Mouse (Mus musculus): ENCODE measurements at regions not wholly inside any gene's neighbourhood (a gene's known extent, or its start where the extent isn't known, plus 50 kb on each side); places are given as distances from the start of the nearest gene placed in this dataset.

DNA sequence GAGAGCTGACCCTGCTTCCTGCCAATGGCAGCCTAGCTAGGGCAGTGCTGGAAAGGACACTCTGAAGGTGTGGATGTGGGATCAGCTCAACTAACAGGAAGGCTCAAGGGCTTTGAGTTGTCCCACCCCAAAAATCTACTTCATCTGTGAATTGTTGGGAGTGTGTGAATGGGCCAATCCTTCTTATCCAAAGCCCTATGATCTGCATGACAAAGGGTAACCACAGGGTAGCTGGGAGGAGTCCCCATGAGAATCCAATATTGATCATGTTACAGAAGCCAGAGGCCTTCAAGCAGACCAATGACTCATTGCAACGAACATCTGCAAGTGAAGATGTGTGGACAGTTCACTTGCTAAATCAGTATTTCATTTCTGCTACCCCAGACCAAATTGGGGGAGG, 51.1 kb upstream of the Adra1b start:
- no peak for DNase-seq (ENCODE audit: extremely low read depth, low read depth)

DNA sequence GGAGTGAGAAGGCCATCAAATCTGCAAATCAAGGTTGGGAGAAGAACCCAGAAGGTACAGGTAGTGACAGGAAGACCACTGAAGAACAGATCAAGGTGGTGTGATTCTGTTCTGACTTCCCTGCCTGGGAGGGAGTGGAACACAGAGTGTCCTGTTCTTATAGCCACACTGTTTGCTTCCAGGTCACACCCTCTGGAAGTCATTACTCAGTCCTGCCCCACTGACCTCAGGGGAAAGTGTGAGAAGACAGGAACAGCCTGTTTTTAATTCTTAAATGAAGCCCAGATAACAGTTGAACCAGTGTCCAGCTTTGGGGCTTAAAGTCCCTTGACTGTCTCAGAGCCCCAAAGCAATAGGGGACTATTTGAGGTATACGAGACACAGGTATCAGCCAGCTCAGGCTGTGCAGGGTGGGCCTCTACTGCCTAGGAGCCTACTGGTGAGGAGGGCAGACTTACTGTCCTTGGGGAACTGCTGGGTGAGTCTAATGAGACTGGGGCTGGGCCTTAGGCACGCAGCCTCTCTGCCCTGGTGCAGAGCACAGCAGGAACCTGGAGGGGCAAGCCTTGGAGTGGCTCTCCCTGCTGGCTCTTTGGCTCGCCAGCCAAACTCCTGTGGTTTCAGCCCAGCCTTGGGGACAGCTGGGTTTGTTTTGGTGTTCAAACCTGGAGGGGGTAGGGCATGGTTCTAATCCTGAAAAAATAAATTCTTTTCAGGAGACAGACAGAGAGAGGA, 57.4 kb upstream of the Adra1b start:
- DNase-seq (ENCODE audit: extremely low read depth, low read depth), result no peak

- DNase-seq (ENCODE audit: extremely low read depth, low read depth), result no peak
Observed at GRCm38 (mm10) chr11:43958976-43959315, 57.9 kb upstream of the Adra1b start.

- no peak for DNase-seq (ENCODE audit: extremely low read depth, low read depth)
Observed at GRCm38 (mm10) chr11:43960348-43961105, 59.5 kb upstream of the Adra1b start.

- no peak for DNase-seq (ENCODE audit: extremely low read depth, low read depth)
Observed at GRCm38 (mm10) chr11:43961398-43962070, 60.5 kb upstream of the Adra1b start.

- DNase-seq (ENCODE audit: extremely low read depth, low read depth), result no peak
Observed at GRCm38 (mm10) chr11:43967764-43968163, 66.8 kb upstream of the Adra1b start.

- DNase-seq (ENCODE audit: extremely low read depth, low read depth), result no peak
Observed at GRCm38 (mm10) chr11:43971886-43972285, 70.9 kb upstream of the Adra1b start.

DNA sequence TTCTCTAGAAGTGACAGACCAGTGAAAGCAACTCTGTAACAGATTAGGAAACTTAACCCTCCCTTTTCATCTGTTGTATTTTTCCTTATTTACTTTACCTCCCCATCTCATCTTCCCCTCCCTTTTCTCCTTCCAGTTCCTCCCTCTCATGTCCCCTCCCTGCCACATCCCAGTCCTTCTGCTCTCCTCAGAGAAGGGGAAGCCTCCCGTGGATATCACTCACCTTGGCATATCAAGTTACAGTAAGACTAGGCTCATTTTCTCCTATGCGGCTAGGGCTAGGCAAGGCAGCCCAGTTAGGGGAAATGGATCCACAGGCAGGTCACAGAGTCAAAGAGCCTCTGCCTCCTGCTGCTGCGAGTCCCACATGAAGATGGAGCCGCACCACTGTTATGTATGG, 75.0 kb upstream of the Adra1b start:
- no peak for DNase-seq (ENCODE audit: extremely low read depth, low read depth)

DNA sequence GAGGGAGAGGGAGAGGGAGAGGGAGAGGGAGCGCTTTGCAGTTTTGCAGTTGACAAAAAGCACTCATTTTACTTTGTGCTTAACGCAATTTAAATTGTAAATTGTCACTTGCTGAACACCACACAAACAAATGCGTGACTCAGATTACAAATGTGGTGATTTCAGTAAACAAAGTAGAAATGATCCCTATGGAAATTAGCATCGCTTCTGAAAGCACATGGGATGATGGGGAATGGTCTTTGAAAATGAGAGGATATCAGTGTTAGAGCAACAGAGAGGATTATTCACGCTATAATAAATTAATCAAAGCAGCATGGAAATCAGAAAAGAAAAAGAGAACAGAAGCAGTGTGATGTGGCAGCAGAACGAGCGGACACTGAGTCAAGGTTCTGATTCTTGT, 78.4 kb upstream of the Adra1b start:
- DNase-seq (ENCODE audit: extremely low read depth, low read depth), result no peak

DNA sequence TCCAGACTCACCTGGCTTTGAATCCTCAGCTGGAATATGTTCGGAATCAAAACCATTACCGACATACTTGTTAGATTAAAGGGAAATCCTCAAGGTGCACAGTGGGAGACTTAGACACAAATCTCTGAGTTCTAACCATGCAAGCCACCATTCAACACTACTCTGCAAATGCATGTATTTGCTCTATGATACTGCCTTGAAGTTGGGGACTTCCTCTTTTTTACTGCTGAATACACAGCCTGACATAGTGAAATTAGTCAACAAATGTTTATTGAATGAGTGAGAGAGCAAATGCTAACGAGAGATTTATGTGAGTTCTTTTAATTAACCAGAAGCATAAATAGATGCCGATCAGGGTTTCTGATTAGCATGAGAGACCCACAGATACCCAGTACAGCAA, 79.4 kb upstream of the Adra1b start:
- DNase-seq (ENCODE audit: extremely low read depth, low read depth), result no peak

DNA sequence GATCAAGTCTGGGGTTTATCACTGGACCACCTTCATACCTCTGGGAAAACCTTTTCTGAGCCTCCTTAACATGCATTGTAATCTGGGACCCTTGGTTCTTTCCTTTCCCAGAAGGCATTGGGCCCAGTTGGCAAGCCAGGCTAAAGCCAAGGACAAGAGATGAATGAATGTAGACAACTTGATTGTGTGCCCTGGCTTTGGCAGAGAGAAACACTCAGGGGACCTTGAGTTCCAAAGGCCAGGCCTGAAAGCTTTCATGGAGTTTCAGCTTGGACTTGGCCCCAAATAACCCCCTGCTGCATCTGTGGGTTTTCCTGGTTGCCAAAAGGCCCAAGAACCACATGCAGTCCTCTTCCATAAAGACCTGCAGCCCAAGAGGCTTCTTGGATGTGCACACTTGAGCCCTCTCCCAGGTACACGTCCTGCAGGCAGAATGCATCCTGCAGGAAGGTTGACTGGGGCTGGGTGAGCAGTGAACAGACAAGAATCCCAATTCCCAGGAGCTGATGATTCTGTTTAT, 89.0 kb upstream of the Adra1b start:
- no peak for DNase-seq (ENCODE audit: extremely low read depth, low read depth)

- no peak for DNase-seq (ENCODE audit: extremely low read depth, low read depth)
Observed at GRCm38 (mm10) chr11:43992011-43992471, 91.0 kb upstream of the Adra1b start.

GRCm38 (mm10) chr11:43998046-43998725, 97.2 kb upstream of the Adra1b start:
- DNase-seq (ENCODE audit: extremely low read depth, low read depth), result no peak

GRCm38 (mm10) chr11:44000056-44000455, 99.0 kb upstream of the Adra1b start:
- DNase-seq (ENCODE audit: extremely low read depth, low read depth), result no peak

GRCm38 (mm10) chr11:44001843-44002589, 101.0 kb upstream of the Adra1b start:
- DNase-seq (ENCODE audit: extremely low read depth, low read depth), result no peak

DNA sequence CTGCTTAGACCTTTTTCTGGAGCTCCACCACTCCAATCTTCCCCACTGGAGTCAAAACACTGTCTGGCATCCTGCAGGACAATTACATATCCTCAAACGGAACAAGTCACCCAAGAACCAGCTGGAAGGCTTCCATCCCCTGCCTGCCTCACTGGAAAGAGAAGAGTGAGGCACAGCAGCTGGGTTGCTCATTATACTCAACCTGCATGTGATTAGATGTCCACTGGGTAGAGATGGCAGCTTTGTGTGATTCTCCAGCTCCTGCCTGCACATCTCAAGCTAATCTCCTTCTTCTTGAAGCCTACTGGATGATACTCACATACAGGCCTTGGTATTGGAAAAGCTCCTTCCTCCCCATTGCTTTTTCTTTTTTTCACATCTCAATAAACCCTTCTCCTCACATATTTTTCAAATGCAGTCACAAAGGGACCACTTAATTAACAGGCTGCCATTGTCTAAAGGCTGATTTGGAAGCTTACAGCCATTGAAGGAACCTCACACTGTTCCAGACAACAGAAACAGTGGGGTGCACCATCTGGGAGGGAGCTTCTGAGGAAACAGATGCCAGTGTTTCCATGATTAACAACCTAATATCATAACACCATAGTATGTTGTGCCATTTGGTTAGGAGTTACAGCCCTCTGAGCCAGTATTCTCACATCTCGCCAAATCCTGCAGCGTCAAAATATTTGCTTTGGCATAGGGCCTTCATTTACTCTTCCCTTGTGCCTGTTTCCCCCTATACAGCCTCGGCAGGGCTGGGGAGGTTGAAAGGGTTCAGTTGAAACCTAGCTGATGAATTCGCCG, 101.9 kb upstream of the Adra1b start:
- no peak for DNase-seq (ENCODE audit: extremely low read depth, low read depth)

- no peak for DNase-seq (ENCODE audit: extremely low read depth, low read depth)
Observed at GRCm38 (mm10) chr11:44007526-44008040, 106.6 kb upstream of the Adra1b start.

- no peak for DNase-seq (ENCODE audit: extremely low read depth, low read depth)
Observed at GRCm38 (mm10) chr11:44012314-44012713, 111.3 kb upstream of the Adra1b start.

DNA sequence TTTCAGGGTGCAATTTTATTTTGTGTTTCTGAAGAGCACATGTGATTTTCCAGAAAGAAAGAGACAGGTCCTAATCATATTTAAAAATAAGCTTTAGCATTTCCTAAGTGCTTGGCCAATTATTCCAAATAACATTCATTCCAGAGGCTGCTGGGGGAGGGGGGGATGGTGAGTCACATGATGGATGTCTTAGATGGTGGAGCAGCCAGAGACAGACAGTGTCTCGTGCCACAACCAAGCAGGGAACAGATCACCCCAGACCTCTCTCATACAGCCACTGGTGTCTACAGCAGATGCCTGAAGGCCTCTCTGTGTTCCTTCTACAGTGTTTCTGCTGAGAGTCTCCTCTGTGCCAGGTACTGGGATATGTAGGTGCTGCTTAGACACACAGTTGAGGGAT, 112.8 kb upstream of the Adra1b start:
- DNase-seq (ENCODE audit: extremely low read depth, low read depth), result no peak

- DNase-seq (ENCODE audit: extremely low read depth, low read depth), result no peak
Observed at GRCm38 (mm10) chr11:44021638-44022037, 120.6 kb upstream of the Adra1b start.
